Mouse (Mus musculus): ENCODE results near the gene Spin2-ps6.
"Not testable (repeated sequence)": the region's sequence is repeated elsewhere in the genome, so short reads cannot be mapped to it uniquely, and the experiment has no call there.

Gene Spin2-ps6

DNA sequence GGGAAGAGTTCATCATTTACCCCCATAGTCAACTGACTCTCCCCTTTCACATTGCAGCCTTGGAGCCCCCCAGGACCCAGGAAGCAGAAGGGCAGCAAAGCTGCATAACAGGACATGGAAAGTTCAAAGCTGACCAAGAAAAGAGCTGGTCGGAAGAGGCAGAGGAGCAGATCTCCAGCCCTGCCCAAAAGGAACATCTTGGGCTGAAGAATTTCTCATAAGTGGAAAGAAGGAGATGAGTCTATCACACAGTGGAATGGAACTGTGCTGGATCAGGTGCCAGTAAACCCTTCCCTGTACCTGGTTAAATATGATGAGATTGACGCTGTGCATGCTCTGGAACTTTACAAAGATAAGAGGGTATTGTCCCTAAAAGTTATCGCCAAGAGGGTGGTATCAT is at the start of gene Spin2-ps6:
TSS of gene Spin2-ps6 (plus strand) at position 301 of the 400 bp plus-strand sequence.
- DNase-seq (ENCODE audit: low read depth, low spot score), result not testable (repeated sequence)

Measured in brain, embryonic 18.5 days (tissue).